Mouse (Mus musculus): ENCODE results near the gene Cnnm2.

Cnnm2 gene

DNA sequence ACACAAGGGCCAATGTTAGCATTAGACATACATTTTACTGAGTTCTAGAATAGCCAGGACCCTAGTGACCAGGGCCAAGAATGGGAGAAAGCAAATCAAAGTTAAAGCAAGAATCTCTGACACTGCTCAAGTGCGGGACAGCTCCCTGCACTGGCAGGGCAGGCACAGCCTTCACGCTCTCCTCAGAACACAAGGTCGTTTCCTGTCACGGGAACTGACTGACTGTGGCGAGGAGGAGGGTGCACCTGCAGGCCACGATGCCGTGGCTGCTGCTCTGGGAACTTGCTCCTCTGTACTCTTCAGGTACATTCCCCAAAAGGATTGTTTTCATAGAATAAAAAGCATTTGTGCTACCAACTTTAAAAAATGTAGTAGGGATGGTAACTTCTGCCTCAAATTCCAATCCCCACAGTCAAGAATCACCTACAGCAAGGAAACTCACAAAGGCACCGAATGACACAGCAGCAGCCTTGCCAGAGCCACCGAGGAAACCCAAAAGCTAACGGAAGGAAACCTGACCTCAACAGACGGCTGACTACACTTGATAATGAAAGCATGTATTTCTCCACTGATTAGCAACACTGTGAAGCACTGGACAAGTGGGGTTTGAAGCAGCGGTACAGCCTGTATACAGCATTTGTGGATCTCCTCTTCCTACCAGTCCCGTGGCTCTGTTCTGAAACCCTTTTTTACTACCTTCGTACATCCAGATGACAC, 126.6 kb downstream of the Cnnm2 start:
- DNase-seq (ENCODE audit: low read depth) = peak; percentile 98

DNA sequence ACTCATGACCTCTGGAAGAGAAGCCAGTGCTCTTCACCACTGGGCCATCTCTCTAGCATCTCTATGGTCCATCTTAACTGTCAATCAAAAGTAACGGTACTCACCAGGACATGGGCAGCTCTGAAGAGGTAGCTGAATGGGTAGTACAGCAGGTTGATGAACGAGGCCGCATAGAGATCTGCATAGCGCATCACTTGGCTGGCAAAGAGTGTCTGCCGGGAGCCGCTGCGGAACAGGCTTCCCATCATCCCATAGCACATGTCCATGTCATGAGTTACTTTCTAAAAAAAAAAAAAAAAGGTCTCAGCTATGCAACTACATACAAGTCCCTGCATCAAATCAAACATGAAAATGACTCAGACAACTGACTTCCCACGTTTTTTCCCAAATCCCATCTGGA, 128.3 kb downstream of the Cnnm2 start:
- no peak for DNase-seq (ENCODE audit: low read depth)

DNA sequence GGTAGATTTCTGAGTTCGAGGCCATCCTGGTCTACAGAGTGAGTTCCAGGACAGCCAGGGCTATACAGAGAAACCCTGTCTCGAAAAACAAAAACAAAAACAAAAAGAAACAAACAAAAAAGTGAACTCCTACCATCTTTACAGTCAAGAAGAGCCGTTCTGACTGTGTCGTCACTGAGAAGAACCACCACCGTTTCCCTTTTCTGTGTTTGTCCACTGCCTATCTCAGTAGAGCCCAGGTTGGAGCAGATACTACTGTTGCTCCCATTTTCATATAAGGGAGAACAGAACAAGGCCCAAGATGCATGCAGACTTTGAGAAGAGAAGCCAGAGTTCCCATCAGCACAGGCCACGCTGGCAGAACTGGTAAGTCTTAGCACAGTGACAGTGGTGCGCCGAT, 129.3 kb downstream of the Cnnm2 start:
- DNase-seq (ENCODE audit: low read depth) = no peak

DNA sequence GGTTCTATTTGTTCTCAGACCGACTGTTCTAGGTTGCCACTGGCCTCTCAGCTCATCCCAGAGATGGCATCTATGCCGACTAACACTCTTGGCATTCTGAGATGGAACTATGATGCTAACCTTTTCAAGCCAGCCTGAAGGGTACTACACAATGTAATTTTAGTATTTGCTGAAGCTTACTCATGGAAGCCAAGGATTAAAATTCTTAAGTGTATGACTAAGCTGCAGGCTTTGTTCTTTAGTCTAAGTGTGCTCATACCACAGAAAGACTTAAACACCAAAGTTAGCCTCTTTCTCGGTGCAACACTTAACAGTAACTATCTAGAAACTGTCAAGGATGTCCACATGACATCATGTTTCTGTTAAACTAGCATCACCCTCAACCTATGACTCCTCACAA, 131.5 kb downstream of the Cnnm2 start:
- no peak for DNase-seq (ENCODE audit: low read depth)

DNA sequence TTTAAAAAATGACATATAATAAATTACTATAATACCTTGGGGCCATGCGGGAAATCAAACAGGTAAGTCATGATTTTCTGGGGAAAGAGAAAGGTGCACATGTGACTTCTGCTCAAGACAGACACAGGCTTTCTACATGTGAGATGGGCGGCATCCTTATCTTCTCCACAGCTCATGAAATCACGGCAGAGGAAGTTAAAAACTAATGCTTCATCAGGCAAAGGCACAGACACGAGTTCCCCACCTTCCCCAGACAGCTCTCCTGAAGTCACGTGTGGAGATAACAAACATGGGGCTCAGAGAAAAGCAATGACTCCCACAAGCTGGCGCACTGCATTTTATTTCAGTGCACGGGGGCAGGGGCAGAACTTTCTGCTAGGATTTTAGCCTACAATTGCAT, 132.1 kb downstream of the Cnnm2 start:
- no peak for DNase-seq (ENCODE audit: low read depth)

DNA sequence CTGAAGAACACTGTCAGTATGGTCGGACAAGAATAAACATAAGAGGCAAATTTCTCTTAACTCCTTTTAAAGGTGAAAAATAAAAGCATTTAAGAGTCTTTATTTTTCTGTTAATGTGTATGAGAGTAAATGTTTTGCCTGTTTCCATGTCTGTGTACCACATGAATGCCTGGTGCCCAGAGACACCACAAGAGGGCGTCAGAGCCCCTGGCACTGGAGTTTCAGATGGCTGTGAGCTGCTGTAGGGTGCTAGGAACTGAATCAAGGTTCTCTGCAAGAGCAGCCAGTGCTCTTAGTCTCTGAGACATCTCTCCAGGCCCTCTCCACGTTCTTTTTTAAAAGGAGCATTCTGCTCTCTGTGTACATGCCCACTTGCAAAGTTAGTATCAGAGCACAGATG, 135.7 kb downstream of the Cnnm2 start:
- DNase-seq (ENCODE audit: low read depth) = no peak

DNA sequence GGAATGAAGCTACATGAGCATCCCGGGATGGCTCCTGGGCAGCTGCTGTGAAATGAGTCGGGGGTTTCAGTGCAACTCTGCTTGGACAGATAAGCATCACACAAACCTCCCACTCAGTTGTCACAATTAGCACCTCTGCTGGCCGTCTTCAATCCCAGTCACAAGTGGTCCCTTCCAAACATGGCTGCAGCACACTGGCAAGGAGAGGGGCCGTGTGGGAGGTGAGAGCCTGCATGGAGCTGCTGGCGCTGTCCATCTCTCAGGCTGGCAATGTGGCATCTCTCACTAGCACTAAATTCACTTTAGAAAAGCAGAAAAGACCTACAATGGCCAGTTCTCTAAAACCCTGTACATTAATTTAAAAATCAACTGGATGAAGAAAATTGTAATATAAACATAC, 136.8 kb downstream of the Cnnm2 start:
- no peak for DNase-seq (ENCODE audit: low read depth)

DNA sequence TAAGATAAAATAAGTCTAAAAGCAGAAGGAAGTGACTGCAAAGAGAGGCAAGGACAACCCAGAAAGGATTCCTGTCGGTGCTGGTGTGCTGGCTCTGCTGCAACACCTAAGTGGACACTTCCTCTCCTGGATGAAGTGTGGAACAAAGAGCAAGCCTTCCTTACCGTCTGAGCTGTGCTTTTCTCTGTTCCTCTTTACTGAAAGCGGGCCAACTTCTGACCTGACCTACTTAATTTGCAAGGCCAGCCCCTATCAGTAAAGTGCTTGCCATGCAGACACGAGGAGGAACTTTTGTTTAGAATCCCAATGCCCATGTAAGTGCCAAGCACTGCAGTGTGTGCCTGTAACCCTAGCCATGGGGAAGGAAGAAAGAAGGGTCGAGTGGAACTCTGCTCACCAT, 137.9 kb downstream of the Cnnm2 start:
- DNase-seq (ENCODE audit: low read depth) = peak; percentile 56

DNA sequence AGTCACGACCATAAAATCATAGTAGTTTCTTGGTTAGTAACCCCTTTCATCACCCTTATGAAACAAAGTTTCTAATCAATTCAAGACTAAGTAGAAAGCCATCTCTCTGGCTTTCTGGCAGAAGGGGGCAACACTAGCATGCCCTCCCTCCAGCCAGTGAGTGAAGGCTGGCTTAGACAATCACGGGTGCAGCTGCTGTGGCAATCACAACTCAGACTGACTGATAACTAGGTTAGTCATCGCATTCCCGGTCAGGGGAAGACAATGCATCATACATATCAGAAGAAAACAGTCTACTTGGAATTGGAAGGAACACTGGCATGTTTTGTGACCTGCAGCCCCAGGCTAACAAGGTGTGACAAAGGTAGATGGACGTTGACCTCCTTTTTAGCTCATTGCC, 138.5 kb downstream of the Cnnm2 start:
- peak; percentile 43 for DNase-seq (ENCODE audit: low read depth)

DNA sequence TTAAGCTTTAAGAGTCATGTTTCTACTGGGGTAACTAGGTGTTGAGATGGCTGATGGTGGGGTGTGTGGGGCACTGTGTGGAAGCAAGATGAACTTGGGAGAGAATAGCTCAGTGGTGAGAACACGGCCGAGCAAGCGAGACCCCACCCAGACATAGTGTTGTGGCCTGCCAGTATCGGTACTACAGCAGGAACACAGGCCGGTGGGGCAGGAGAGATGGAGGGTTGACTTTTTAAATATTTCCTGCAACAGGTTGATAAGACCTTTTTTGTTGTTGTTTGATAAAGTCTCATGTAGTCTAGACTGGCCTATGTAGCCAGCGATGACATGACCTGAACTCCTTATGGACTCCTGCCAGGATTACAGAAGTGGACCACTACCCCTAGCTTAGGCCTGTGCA, 139.4 kb downstream of the Cnnm2 start:
- DNase-seq (ENCODE audit: low read depth) = no peak

DNA sequence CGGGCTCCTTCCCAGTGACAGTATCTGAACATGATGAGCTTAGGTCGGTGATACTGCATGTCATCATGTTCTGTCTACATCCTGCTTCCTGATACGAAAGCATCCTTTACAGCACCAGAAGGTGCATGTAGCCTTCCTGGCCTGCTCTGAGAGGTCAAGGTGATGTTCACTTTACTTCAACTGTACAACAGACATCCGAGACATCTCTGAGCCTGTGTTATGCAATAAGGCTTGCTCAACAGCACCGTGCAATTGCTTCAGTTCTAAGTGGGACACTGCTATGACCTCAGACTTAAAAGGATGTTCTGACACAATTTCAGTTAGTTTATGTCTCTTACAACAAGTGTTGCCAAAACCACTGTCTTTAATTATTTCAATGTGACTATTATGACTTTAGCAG, 139.9 kb downstream of the Cnnm2 start:
- DNase-seq (ENCODE audit: low read depth) = peak; percentile 90

DNA sequence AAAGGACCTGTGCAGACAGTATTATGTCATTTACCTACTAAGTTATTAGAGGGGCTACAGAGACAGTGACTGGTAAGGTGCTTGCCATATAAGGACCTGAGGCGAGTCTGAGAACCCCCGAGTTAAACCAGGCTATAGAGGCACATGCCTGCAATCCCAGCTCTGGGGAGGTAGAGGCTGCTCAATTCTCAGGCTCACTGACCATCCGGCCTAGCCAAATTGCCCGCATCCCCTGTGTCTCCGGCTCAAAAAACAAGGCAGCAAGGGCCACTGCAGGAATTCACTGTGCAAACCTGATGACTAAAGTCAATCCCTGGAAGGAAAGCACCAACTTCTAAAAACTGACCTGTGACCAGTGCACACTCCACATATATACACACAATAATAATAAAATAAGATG, 142.0 kb downstream of the Cnnm2 start:
- DNase-seq (ENCODE audit: low read depth) = no peak

DNA sequence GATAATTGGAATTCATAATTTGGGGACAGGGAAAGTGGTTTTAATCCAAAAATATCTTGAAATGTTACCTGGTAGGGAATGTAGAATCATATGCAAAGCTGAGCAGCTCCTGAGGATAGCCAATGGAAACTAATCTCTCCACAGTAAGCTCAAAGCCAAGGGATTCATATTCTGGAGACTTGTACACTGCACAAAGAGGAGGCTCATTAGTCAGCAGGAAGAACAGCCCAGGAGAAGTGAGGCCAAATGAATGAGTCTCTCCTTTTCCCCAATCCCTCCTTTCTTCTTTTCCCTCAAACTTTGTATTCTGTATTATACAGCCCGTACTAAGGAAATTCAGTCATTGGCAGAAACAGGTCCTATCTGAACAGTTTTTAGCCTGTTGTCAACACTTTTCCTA, 143.5 kb downstream of the Cnnm2 start:
- no peak for DNase-seq (ENCODE audit: low read depth)

DNA sequence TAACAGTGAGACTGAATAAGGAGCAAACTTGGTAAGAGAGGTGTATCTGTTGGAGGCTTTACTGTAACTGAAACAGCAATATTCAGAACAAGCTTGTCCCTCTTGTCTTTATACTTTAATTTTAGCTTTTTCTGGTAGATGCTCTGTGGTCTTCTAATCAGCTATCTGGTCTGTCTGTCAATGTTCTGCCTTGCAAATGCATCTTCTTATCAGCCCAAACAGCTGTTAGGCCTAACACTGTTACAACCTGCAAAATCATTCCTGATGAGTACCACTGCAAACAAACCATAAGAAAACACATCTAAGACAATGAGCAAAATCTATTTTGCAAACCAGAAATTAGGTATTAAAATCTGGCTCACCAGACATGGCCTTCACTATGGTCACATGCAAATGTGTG, 144.0 kb downstream of the Cnnm2 start:
- DNase-seq (ENCODE audit: low read depth) = peak; percentile 61

DNA sequence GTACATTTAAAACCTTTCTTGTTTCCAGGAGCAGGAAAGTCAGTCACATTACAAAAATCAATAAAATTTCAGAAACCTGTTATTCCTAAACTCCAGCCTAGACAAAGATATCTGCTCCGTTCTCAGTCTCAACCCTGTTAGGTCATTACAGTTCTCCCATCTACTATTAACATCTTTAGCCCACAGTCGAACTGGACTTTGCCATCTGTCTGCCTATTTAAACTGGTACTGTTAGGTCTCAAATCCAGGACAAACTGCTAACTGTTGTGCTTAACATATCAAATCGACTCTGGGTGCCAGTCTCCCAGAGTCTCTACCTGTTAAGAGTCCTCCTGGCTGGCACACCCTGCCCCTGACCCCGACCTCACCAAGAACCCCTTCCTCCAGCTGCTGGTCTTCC, 144.6 kb downstream of the Cnnm2 start:
- DNase-seq (ENCODE audit: low read depth) = no peak

DNA sequence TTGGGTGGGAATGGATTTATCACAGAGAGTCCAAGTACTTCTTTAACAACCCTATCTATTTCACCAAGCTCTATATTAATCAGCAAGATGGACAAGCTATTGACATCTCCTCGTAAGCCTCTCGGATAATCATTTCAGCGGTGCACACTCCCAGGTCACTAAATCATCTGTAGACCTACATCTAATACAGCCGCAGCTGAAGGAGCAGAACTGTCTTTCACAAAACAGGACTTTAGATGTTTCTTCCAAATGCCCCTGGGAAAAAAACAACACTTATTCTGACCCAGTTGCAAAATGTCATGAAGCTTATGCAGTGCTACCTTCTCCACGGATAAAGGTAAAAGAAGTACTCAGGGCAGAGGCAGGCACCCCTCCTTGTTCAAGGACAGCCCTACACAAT, 146.8 kb downstream of the Cnnm2 start:
- no peak for DNase-seq (ENCODE audit: low read depth)

DNA sequence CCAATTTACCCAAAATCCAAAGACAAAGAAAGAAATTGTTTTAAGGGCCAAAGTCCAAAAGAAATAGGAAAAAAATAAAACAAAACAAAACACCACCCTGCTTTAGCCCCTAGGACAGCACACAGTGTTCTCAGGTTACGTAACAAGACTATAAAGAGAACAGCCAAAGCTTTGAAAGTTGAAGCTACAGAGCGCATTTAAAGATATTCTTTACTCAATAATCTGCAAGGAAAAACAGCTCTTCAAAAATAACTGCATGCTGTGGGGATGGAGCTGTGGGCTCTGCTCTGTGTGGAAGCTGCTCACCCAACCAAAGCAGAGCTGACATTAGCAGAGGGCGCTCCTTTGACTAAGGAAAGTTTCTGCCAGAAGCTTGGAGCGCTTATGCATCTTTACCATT, 147.6 kb downstream of the Cnnm2 start:
- no peak for DNase-seq (ENCODE audit: low read depth)

DNA sequence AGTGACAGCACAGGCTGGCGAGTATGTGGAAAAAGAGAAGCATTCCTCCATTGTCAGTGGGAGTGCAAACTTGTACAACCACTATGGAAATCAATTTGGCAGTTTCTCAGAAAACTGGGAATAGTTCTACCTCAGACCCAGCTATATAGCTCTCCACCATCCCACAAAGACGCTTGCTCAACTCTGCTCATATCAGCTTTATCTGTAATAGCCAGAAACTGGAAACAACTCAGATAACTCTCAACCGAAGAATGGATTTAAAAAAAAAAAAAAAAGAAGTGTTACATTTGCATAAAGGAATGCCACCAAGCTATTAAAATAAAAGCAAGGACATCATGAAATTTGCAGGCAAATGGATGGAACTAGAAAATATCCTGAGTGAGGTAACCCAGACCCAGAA, 150.1 kb downstream of the Cnnm2 start:
- no peak for DNase-seq (ENCODE audit: low read depth)

DNA sequence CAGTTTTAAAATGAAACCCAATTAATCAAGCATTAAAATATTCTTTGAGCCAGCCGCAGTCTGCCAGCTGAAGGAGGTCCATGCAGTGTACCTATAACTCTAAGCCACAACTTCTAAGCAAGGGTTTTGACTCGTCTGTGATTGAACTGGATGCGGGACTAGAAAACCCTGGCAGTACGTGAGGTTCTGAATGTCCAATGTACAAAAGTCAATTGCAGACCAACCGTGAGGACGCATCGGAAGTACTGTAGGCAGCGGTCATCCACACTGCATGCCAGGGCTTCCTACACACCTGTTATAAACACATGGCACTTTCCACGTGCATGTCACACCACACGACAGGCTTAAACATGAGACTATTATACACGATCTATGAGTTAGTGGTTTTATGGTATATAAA, 152.2 kb downstream of the Cnnm2 start:
- DNase-seq (ENCODE audit: low read depth) = no peak

DNA sequence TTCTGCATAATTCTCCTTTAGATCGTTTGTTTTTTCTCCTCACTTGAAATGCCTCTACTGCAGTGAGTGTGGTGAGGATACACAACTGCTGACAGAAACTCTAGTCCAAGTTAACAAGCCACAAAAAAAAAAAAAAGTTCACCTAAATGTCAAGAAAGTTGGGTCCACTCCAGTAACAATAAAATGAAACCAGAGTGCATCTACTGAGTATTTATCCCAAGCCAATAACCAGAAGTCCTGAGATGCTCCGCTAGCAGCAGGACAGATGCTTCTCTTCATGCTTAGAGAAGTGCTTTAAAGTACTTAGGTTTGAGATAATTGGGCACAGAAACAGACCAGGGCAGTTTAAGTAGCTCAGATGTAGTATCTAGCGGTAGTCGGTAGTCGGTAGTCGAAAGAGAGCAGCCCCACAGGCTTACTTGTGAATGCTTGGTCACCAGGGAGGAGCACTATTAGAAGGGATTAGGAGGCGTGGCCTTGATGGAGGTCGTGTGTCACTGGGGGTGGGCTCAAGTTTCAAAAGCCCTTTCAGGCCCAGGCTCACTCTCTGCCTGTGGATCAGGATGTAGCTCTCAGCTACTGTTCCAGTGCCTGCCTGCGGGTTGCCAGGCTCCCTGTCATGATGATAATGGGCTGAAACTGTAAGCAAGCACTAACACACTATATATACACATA, 154.1 kb downstream of the Cnnm2 start:
- no peak for DNase-seq (ENCODE audit: low read depth)

DNA sequence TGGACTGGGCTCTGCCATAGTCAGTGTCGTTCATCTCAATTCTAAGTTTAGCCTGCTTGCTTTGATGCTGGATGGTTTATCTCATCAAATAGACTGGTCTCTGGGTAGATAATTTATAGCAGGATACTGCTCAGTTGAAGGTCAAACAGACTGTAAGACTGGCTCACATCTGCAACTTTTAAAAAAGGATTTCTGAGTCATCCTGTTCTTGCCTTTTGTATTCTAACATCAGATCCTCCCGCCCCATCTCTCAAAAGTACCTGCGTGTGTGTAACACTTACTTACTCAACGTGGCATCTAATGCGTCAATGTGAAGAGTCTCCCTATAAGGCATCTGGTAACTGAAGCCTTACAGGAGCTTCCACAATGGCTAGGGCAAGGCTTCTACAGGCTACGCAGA, 159.2 kb downstream of the Cnnm2 start:
- no peak for DNase-seq (ENCODE audit: low read depth)

DNA sequence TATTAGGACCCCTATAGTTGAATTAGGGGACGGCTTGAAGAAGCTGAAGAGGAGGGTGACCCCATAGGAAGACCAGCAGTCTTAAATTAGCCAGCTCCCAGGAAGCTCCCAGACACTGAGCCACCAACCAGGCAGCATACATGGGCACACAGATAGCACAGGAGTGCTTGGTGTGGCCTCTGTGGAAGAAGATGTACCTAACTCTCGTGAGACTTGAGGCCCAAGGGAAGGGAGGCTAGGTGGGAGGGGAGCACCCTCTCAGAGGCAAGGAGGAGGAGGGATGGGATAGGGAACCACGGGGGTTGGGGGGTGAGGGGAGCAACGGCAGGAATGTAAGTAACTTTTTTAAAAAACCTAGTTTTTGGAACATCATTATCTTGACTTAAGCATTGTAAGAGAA, 165.0 kb downstream of the Cnnm2 start:
- no peak for DNase-seq (ENCODE audit: low read depth)

DNA sequence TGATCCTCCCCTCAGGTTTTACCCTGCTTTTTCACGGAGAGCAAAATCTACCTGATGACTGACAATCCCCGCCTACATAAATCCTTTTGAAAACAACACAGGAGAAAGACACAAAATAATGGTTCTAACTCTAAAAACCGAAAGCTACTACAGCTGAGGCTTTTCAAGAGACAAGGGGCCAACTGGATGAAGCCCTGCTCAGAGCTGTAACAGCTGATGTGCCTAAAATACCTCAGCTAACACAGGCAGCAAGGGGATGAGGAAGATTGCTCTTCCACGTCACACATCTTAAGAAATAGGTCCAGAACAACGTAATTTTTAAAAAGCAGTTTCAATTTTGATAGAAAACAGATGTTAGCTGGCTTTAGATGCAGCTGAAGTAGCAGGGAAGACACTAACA, 165.6 kb downstream of the Cnnm2 start:
- no peak for DNase-seq (ENCODE audit: low read depth)

DNA sequence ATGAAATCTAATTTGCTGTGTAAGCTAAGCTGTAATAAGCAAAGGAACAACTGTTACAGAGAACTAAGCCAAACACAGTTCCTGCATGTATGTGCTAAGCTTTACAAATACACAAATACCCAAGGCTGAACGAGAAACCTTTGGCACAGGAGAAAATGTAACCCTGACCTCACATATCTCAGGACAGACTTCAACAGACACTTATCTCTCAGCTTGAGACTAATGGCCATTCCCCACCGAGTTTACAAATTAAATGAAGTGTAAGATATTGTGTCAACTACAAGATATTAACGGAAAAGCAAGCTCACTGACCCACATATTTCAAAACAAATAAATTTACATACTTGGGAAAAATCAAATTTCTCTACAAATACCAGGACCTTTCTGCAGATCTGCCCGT, 166.7 kb downstream of the Cnnm2 start:
- DNase-seq (ENCODE audit: low read depth) = no peak

Data from 416B (cell line).